Mouse (Mus musculus): ENCODE data around the gene Srsy. TPM values are rescaled to one million over a fixed set of nuclear protein-coding genes. Genes with fewer than 3 reads are reported as not detected.
"Not testable (repeated sequence)": the region's sequence is repeated elsewhere in the genome, so short reads cannot be mapped to it uniquely, and the experiment has no call there.

Gene Srsy
- total RNA-seq (2012; rRNA removed): not detected in 2 replicates
- not detected for polyA plus RNA-seq (2012; ENCODE audit: insufficient read depth in 1 of 2, insufficient read length in 2 of 2, low read depth in 1 of 2, low replicate concordance in 2 of 2, missing spikeins in 1 of 2)

GRCm38 (mm10) chrY:17937230-17937629 lies at the start of gene Srsy:
Srsy (minus strand) TSS chrY:17937330.
- H3K27ac ChIP-seq (ENCODE audit: control insufficient read depth, low read depth, low read length); H3K36me3 ChIP-seq (ENCODE audit: control insufficient read depth in 1 of 2, insufficient read depth in 2 of 2, low read length in 2 of 2); H3K9ac ChIP-seq (ENCODE audit: control insufficient read depth, low read depth, low read length, poor library complexity, severe bottlenecking); H3K79me2 ChIP-seq (ENCODE audit: control insufficient read depth, insufficient read depth, low read length, poor library complexity); H3K9me3 ChIP-seq (replicated peaks; ENCODE audit: insufficient read depth, low read length); DNase-seq (ENCODE audit: low read depth, low spot score); H3K27me3 ChIP-seq (ENCODE audit: control insufficient read depth in 1 of 2, insufficient read depth in 2 of 2, low read length in 2 of 2); H3K4me3 ChIP-seq (ENCODE audit: control insufficient read depth in 1 of 2, insufficient read depth in 1 of 2, low read depth in 2 of 2, low read length in 2 of 2); H3K4me1 ChIP-seq (ENCODE audit: control insufficient read depth in 1 of 2, insufficient read depth in 2 of 2, low read length in 2 of 2): not testable (repeated sequence)

Other genes with a start within 250 kb of the Srsy start
- not detected in 2 replicates for gene Gm21904, start 91.1 kb downstream of the Srsy start, total RNA-seq (2012; rRNA removed)
- not detected for gene Gm21904, start 91.1 kb downstream of the Srsy start, polyA plus RNA-seq (2012; ENCODE audit: insufficient read depth in 1 of 2, insufficient read length in 2 of 2, low read depth in 1 of 2, low replicate concordance in 2 of 2, missing spikeins in 1 of 2)
- gene Gm20772, start 62.6 kb downstream of the Srsy start, total RNA-seq (2012; rRNA removed): not detected in 2 replicates
- not detected for gene Gm20772, start 62.6 kb downstream of the Srsy start, polyA plus RNA-seq (2012; ENCODE audit: insufficient read depth in 1 of 2, insufficient read length in 2 of 2, low read depth in 1 of 2, low replicate concordance in 2 of 2, missing spikeins in 1 of 2)
- gene Gm20831, start 62.6 kb downstream of the Srsy start, total RNA-seq (2012; rRNA removed): not detected in 2 replicates
- not detected for gene Gm20831, start 62.6 kb downstream of the Srsy start, polyA plus RNA-seq (2012; ENCODE audit: insufficient read depth in 1 of 2, insufficient read length in 2 of 2, low read depth in 1 of 2, low replicate concordance in 2 of 2, missing spikeins in 1 of 2)
- not detected in 2 replicates for gene Gm21764, start 124.5 kb upstream of the Srsy start, total RNA-seq (2012; rRNA removed)
- not detected for gene Gm21764, start 124.5 kb upstream of the Srsy start, polyA plus RNA-seq (2012; ENCODE audit: insufficient read depth in 1 of 2, insufficient read length in 2 of 2, low read depth in 1 of 2, low replicate concordance in 2 of 2, missing spikeins in 1 of 2)
- not detected in 2 replicates for gene Ssty1, start 151.8 kb upstream of the Srsy start, total RNA-seq (2012; rRNA removed)
- not detected for gene Ssty1, start 151.8 kb upstream of the Srsy start, polyA plus RNA-seq (2012; ENCODE audit: insufficient read depth in 1 of 2, insufficient read length in 2 of 2, low read depth in 1 of 2, low replicate concordance in 2 of 2, missing spikeins in 1 of 2)

Data from MEL (cell line).